Mouse (Mus musculus) brain, adult 2 months (tissue): Measurements from ENCODE around the gene Hist1h2ap.
"Not testable (repeated sequence)": the region's sequence is repeated elsewhere in the genome, so short reads cannot be mapped to it uniquely, and the experiment has no call there.

Experiments
- DNase-seq: peaks from one replicate; pipeline ENCODE4 v3.0.0; 2011; ENCODE audit warnings: low read depth, low spot score

Hist1h2ap gene

GRCm38 (mm10) chr13:21811074-21811473, 22.2 kb downstream of the Hist1h2ap start:
- DNase-seq, result not testable (repeated sequence)

DNA sequence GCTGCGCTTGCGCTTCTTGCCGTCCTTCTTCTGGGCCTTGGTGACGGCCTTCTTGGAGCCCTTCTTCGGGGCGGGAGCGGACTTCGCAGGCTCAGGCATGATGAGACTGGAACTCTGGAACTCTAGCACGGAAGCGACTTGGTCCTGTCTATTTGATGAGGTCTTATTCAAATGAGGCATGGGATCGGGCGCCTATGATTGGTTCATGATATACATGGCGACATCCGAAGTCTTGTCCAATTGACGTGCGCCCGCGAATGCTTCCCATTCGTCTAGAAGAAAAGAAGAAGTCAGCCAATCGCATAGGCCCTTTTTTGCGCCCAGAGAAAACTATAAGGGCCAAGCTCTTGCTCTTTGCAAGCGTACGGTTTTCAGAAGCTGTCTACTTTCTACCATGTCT, 23.2 kb downstream of the Hist1h2ap start, which contains the start of the genes Hist1h2bq and Hist1h2ao:
Gene Hist1h2bq (minus strand): TSS at position 125 of the 400 bp plus-strand sequence.
Gene Hist1h2ao (plus strand): TSS at position 393 of the 400 bp plus-strand sequence.
- DNase-seq, result not testable (repeated sequence)

- DNase-seq, result not testable (repeated sequence)
Measured at GRCm38 (mm10) chr13:21803058-21803457, 30.2 kb downstream of the Hist1h2ap start.

- not testable (repeated sequence) for DNase-seq
Measured at GRCm38 (mm10) chr13:21797163-21797562, 36.1 kb downstream of the Hist1h2ap start.

DNA sequence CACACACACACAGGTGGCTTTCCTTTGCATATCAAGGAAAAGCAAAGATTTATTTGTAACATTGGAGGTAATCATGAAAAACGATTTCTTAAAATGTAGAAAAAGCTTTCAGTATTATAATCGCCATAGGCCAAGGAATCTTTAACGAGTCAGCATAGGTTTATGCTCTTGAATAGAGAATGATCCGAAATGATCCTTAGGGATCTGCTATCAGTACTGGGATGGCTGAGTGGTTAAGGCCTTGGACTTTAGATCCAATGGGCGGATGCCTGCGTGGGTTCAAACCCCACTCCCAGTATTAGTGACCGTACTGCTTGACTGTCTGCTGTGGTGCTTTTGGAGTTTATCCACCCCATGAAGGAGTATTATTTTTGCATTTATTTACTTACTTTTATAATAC, 37.7 kb downstream of the Hist1h2ap start:
- no peak for DNase-seq

DNA sequence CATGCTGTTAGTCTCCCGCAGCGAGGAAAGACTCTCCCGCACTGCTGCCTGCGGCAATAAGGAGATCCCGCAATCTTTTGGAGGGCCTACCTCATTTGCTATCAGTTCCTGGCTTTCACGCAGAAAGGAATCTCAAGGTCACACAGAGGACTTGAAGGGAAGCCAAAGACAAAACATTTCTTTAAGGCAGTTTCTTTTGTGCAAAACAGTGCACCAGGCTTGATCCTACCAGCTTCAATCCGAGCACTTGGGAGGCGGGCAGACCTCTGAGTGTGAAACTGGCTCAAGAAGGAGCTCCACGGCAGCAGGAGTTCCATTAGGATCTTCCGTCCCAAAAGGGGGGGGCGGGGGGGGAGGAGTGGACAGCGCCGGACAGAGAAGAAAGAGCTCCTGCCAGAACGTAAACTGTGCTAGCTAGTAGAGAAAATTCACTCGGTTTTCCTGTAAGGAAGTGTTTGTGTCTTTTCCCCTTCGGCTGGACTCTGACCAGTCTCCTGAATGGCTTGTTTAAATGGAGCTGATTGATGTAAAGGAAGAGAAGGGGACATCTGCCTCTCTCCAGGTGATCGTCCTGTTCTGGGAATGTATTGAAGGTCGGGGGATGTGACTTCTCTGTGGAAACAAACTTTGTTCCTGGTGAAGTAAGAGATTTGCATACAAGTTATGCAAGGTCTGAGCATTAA, 42.6 kb downstream of the Hist1h2ap start:
- no peak for DNase-seq

- no peak for DNase-seq
Measured at GRCm38 (mm10) chr13:21789925-21790324, 43.4 kb downstream of the Hist1h2ap start.

GRCm38 (mm10) chr13:21787760-21788593, 45.3 kb downstream of the Hist1h2ap start:
- DNase-seq, result no peak

GRCm38 (mm10) chr13:21786899-21787629, 46.2 kb downstream of the Hist1h2ap start, which contains the start of the genes Hist1h2an and Hist1h2bp:
TSS of gene Hist1h2an (minus strand) at chr13:21787218.
TSS of gene Hist1h2bp (plus strand) at chr13:21787461.
- peak; percentile 99 for DNase-seq

- DNase-seq, result no peak
Measured at GRCm38 (mm10) chr13:21786189-21786898, 47.0 kb downstream of the Hist1h2ap start.

- DNase-seq, result no peak
Measured at GRCm38 (mm10) chr13:21784311-21784710, 49.0 kb downstream of the Hist1h2ap start.

- peak; percentile 62 for DNase-seq
Measured at GRCm38 (mm10) chr13:21783734-21784161, 49.6 kb downstream of the Hist1h2ap start.

DNA sequence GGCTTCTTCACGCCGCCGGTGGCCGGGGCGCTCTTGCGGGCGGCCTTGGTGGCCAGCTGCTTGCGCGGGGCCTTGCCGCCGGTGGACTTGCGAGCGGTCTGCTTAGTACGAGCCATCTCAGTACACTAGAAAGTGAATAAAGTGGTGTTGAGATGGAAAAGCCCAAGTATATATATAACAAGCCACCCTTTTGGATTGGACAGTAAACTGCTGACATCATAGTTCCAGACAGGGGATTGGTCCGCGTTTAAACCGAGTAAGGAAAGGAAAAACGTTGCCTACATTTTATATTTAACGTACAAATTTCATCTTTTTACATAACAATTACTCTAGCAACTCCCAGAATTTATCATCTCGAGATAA, 50.1 kb downstream of the Hist1h2ap start, which contains the start of gene Hist1h3i:
Gene Hist1h3i (minus strand): TSS at position 116 of the 363 bp plus-strand sequence.
- DNase-seq, result peak; percentile 96
